Mouse (Mus musculus) C2C12 (cell line): ENCODE measurements around the gene Kcna7. TPM values are rescaled to one million over a fixed set of nuclear protein-coding genes. Genes with fewer than 3 reads are reported as not detected.
A peak's percentile ranks its signal among the peaks of the same experiment; 100 is the strongest.

Experiments
- H3K27me3 ChIP-seq: one replicate; pipeline ENCODE4 v1.6.1; 2011; ENCODE audit not compliant: control insufficient read depth, insufficient read depth, insufficient read length
- H3K36me3 ChIP-seq: one replicate; pipeline ENCODE4 v1.6.1; 2011; ENCODE audit not compliant: control insufficient read depth, insufficient read depth
- H3K4me3 ChIP-seq: one replicate; pipeline ENCODE4 v1.5.1; 2011; ENCODE audit warnings: mild to moderate bottlenecking, control low read depth; ENCODE audit not compliant: poor library complexity, insufficient read depth, severe bottlenecking
- H3K79me2 ChIP-seq: one replicate; pipeline ENCODE4 v1.6.1; 2011; ENCODE audit not compliant: control insufficient read depth, insufficient read depth
- H3K79me3 ChIP-seq: one replicate; pipeline ENCODE4 v1.6.1; 2011; ENCODE audit warnings: low read depth, control low read depth
- H3ac ChIP-seq: one replicate; pipeline ENCODE3; 2011; ENCODE audit warnings: low read depth; ENCODE audit not compliant: control insufficient read depth, insufficient read length
- CEBPB ChIP-seq: IDR thresholded peaks from one replicate; pipeline ENCODE4 v1.6.1; 2011; ENCODE audit warnings: low read depth, mild to moderate bottlenecking, control low read depth, moderate library complexity
- CTCF ChIP-seq: IDR thresholded peaks from one replicate; pipeline ENCODE4 v1.5.1; 2011; ENCODE audit not compliant: control insufficient read depth, insufficient read depth, insufficient read length
- FOSL1 ChIP-seq: IDR thresholded peaks from one replicate; pipeline ENCODE4 v1.8.0; 2011; ENCODE audit warnings: mild to moderate bottlenecking, low read length; ENCODE audit not compliant: poor library complexity, insufficient read depth, severe bottlenecking
- MAX ChIP-seq: IDR thresholded peaks from one replicate; pipeline ENCODE4 v1.6.1; 2011; ENCODE audit warnings: mild to moderate bottlenecking, control low read depth
- MYOD1 ChIP-seq: IDR thresholded peaks from one replicate; pipeline ENCODE4 v1.6.1; 2011; ENCODE audit warnings: low read depth; ENCODE audit not compliant: control insufficient read depth, insufficient read length
- MYOG ChIP-seq: IDR thresholded peaks from one replicate; pipeline ENCODE4 v1.6.1; 2011; ENCODE audit not compliant: control insufficient read depth, insufficient read length; ENCODE audit errors: extremely low read depth
- USF1 ChIP-seq: IDR thresholded peaks from one replicate; pipeline ENCODE4 v1.6.1; 2011; ENCODE audit warnings: low read depth, mild to moderate bottlenecking, control low read depth, moderate library complexity
- polyA plus RNA-seq: library from polyadenylated mRNA; unstranded; fragments of >200 nt; fragmentation: generic; extraction: Trizol; gene quantifications from one replicate; pipeline ENCODE4 v1.2.1, GENCODE M21; 2012; ENCODE audit warnings: missing spikeins

The Kcna7 gene
- polyA plus RNA-seq, 1 experiment = 0.01 TPM

GRCm38 (mm10) chr7:45426556-45426955 is 21.1 kb downstream of the Kcna7 start:
- Histone ChIP-seq H3ac (no peak overlapping the region), H3K4me3 (no peak overlapping the region), H3K79me2 (peaks cover 47% of the 10 kb centered on the region), H3K36me3 (peaks cover 45% of the 10 kb centered on the region), H3K79me3 (peaks cover 22% of the 10 kb centered on the region), H3K27me3 (no peaks in the 10 kb centered on the region)
- TF ChIP-seq CTCF (no peak), USF1 (no peak), MAX (no peak), MYOD1 (no peak), FOSL1 (no peak), CEBPB (no peak), MYOG (no peak)

- Histone ChIP-seq H3K4me3 (peak overlapping the region; percentile 89), H3K27me3 (no peaks in the 10 kb centered on the region), H3K36me3 (peaks cover 18% of the 10 kb centered on the region), H3K79me2 (peaks cover 81% of the 10 kb centered on the region), H3ac (peak overlapping the region; percentile 91), H3K79me3 (peaks cover 39% of the 10 kb centered on the region)
- TF ChIP-seq CEBPB = no peak
- no peak for TF ChIP-seq USF1
- TF ChIP-seq MYOD1 = no peak
- TF ChIP-seq FOSL1 = no peak
- no peak for TF ChIP-seq CTCF
- no peak for TF ChIP-seq MYOG
- TF ChIP-seq MAX = no peak
Measured at GRCm38 (mm10) chr7:45433835-45434202, 28.4 kb downstream of the Kcna7 start.

- TF ChIP-seq CEBPB (peak; percentile 87), CTCF (peak; percentile 98), MYOD1 (no peak)
- H3K79me2 ChIP-seq = peaks cover 75% of the 10 kb centered on the region
- H3K79me3 ChIP-seq = peaks cover 36% of the 10 kb centered on the region
- H3K27me3 ChIP-seq = no peaks in the 10 kb centered on the region
- H3K36me3 ChIP-seq = peaks cover 13% of the 10 kb centered on the region
- H3ac ChIP-seq = peak within 1 kb of the TSS; percentile 91
- peak within 1 kb of the TSS; percentile 89 for H3K4me3 ChIP-seq
Measured at GRCm38 (mm10) chr7:45434203-45435015, 29.0 kb downstream of the Kcna7 start, which contains the start of gene Gys1. Gys1 (plus strand) TSS chr7:45434844.

GRCm38 (mm10) chr7:45435038-45435437 is 29.6 kb downstream of the Kcna7 start:
- peak overlapping the region; percentile 44 for H3K4me3 ChIP-seq
- TF ChIP-seq CTCF = no peak
- TF ChIP-seq MYOD1 = no peak
- TF ChIP-seq CEBPB = no peak
- TF ChIP-seq MAX = no peak
- no peak for TF ChIP-seq MYOG
- peaks cover 36% of the 10 kb centered on the region for H3K79me3 ChIP-seq
- peaks cover 13% of the 10 kb centered on the region for H3K36me3 ChIP-seq
- H3K79me2 ChIP-seq = peaks cover 69% of the 10 kb centered on the region
- H3ac ChIP-seq = peak overlapping the region; percentile 68
- H3K27me3 ChIP-seq = no peaks in the 10 kb centered on the region

- H3K4me3 ChIP-seq = no peak overlapping the region
- TF ChIP-seq MYOG (no peak), FOSL1 (no peak), MYOD1 (no peak), CTCF (no peak), USF1 (no peak), MAX (no peak), CEBPB (no peak)
- H3K36me3 ChIP-seq = peaks cover 7% of the 10 kb centered on the region
- H3ac ChIP-seq = no peak overlapping the region
- peaks cover 28% of the 10 kb centered on the region for H3K79me3 ChIP-seq
- H3K27me3 ChIP-seq = no peaks in the 10 kb centered on the region
- peaks cover 55% of the 10 kb centered on the region for H3K79me2 ChIP-seq
Measured at GRCm38 (mm10) chr7:45436444-45436843, 31.0 kb downstream of the Kcna7 start.

GRCm38 (mm10) chr7:45437046-45437445 is 31.6 kb downstream of the Kcna7 start:
- Histone ChIP-seq H3K27me3 (no peaks in the 10 kb centered on the region), H3ac (no peak overlapping the region), H3K79me2 (peaks cover 49% of the 10 kb centered on the region), H3K79me3 (peaks cover 21% of the 10 kb centered on the region), H3K4me3 (no peak overlapping the region), H3K36me3 (peaks cover 11% of the 10 kb centered on the region)
- TF ChIP-seq USF1 (no peak), CTCF (no peak), MYOG (no peak), FOSL1 (no peak), MAX (no peak), CEBPB (no peak), MYOD1 (no peak)
